Mouse (Mus musculus) lung, postnatal 0 days (tissue): ENCODE measurements around the gene Togaram2.

Experiments used
- CTCF ChIP-seq: IDR thresholded peaks from 2 replicates; pipeline ENCODE4 v1.5.1; 2016; ENCODE audit warnings: antibody characterized with exemption, mild to moderate bottlenecking
- EP300 ChIP-seq: IDR thresholded peaks from 2 replicates; pipeline ENCODE4 v1.6.1; 2016; ENCODE audit warnings: antibody characterized with exemption, mild to moderate bottlenecking, control low read depth

DNA sequence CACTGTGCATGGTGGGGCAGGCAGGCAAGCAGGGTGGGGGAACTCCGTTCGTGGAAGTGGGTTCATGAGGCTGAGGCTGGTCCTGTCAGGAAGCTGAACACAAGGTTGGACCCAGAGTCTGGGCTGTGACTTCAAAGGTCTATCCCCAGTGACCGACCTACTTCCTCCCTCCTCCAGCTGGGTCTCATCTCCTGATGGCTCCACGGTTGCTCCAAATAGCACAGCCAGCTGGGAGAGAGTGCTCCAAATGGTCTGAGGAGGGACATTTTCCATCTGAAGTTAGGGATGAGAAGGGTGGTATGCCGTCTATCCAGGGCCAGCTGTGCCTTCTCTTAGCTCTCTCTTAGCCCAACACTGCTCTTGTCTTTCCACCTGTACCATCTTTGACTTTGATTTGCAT, 16.8 kb downstream of the Togaram2 start:
- TF ChIP-seq CTCF, result no peak
- no peak for TF ChIP-seq EP300
